Mouse (Mus musculus): ENCODE results near the gene Tbx10.
"Not testable (repeated sequence)": the region's sequence is repeated elsewhere in the genome, so short reads cannot be mapped to it uniquely, and the experiment has no call there.

The Tbx10 gene

DNA sequence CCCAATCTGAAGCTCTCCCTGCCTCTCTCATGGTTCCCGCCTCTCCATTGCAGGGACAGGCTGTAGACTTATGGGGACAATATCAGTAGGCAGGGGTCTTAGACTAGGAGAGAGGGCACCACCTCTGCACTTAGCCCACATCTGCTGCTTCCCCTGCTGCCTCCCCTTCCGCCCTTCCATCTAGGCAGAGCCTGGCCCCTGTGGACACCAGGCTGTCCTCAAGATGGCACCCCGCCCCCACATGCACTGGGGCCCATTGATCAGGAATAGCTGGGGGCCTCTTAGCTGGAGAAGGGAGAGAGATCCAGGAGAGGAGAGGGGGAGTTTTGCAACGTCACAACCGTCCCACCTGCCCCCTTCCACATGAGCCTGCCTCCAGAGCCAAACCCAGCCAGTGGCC is at the start of gene Tbx10:
TSS of gene Tbx10 (plus strand) at position 337 of the 400 bp plus-strand sequence.
- DNase-seq, result no peak

- DNase-seq, result no peak
Measured at GRCm38 (mm10) chr19:3942986-3943735, 49.4 kb upstream of the Tbx10 start.

GRCm38 (mm10) chr19:3945872-3946564 is 46.5 kb upstream of the Tbx10 start:
- no peak for DNase-seq

DNA sequence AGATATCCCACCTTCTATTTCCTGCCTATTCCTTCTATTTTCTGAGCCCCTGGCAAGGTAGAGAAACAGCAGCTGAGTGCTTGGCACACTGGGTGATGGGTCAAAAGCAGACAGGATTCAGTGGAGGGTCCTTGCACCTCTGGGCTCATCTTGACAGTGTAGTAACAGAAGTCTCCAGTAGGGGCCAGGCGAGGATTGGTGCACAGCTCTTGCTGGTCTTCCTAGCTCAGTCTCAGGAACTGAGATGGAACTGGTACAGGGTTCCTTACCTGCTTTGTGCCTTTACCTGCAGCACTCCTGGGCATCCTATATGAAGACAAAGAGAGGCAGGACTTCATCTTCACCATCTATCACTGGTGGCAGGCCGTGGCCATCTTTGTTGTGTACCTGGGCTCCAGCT is 45.8 kb upstream of the Tbx10 start:
- peak; percentile 80 for DNase-seq

DNA sequence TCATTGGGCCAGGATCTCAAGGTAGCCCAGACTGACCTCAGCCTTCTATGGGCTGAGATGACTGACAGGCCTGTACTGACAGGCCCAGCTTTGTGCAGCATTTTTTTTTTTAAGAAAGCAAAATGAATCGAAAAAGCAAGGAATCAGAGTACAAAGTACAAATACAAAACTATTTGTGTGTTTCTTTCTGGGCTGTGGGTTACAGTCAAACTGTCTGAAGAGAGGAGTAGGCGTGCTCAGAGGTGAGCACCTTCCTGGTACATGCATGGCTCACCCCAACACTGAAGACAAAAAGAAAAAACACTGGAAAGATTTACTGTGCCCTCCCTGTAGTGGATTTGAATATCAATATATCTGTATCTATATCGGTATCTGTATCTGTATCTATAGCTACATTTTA is 44.7 kb upstream of the Tbx10 start:
- no peak for DNase-seq

DNA sequence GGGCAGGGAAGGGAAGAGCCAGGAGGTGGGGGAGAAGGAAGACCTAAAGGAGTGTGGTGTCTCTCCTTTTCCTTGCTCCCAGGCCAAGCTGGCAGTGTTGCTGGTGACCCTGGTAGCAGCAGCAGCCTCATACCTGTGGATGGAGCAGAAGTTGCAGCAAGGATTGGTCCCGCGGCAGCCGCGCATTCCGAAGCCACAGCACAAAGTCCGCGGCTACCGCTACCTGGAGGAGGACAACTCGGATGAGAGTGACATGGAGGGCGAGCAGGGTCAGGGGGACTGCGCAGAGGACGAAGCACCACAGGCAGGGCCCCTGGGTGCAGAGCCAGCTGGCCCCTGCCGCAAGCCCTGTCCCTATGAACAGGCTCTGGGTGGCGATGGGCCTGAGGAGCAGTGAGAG is 44.0 kb upstream of the Tbx10 start:
- DNase-seq, result no peak

GRCm38 (mm10) chr19:3950331-3950730 is 42.2 kb upstream of the Tbx10 start:
- no peak for DNase-seq

GRCm38 (mm10) chr19:3951461-3951860 is 41.1 kb upstream of the Tbx10 start:
- no peak for DNase-seq

GRCm38 (mm10) chr19:3952099-3952498 is 40.5 kb upstream of the Tbx10 start:
- no peak for DNase-seq

DNA sequence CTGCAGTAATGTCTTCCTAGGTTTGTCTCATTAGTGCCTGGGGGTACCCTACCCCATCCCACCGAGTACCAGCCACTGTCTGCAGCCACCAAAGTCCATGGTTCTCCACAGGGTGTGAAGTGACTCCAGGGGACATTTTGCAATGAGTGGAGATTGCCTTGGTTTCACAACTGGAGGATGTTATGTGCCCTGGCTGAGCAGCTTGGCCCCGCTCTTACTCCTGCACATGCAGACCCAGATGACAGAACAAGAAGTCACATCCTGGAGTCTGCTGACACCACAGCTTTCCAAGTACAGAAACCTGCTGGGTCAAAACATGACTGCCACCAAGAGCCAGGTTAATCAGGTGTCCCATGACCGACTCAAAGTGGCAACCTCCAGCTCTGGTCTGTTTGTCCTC is 37.5 kb upstream of the Tbx10 start:
- no peak for DNase-seq

DNA sequence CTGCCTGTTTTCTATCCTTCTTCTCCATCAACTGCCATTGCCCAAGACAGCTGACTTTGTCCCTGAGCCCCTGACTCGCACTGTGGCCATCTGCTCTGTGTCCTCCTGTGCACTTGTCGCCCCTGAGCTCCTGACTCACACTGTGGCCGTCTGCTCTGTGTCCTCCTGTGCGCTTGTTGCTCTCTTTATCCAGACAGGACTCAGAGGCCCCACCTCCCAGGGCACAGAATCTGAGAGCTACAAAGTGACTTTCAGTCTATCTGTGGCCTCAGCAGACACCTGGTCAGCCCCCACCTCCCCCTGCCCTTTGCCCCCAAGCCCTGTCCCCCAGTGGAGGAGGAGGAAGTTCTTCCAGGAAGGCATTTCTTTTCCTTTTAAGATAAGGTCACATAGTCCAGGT is 36.7 kb upstream of the Tbx10 start:
- peak; percentile 18 for DNase-seq

DNA sequence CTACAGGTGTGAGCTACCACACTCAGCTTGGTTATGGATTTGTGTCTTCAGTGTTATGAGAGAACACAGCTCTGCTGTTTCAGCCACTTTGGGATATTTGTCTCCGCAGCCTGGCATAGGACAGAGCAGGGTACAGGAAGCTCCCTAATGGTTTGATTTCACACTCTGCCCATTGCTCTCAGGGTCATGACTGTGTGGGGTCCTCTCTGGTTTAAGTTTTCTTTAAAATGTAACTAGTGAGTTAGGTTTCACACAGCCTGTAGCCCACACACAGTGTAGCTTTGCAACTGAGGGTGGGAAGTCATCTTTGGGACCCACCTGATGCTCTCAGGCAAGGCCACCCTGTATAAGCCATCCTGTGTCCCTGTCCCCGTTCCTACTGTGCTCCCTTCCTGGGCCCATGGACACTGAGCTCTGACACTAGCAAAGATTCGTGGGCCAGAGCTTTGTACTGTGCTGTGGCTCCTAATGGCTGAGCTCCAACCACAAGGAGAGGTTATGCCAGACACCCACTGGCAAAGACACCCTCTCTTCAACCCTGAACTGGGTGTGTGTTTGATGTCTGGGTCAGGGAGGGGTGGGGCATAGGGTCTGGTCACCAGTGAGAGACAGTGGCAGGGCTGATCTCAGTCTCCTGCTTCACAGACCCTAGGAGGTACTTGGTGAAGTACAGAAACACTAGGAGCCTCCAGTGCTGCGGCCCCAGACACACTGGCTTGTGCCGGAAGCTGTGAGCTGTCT is 35.1 kb upstream of the Tbx10 start:
- DNase-seq, result not testable (repeated sequence)

DNA sequence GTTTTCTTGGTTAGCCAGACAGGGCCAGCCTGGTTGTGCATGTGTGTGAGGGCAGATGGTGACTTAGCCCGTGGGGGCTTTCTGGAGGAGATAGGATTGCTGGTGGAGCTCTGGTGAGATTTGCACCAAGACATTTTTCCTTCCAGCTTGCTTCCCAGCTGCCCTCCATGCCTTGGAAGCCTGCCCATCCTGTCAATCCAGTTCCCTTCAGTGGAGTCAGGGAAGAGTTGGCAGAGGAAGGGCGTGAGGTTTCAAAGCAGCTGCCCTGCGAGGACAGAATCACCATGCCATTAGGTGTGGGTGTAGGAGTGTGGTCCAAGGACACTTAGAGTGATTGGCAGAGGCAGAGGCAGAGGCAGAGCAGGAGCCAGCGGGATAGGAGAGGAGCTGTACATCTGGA is 34.1 kb upstream of the Tbx10 start, which contains the start of gene Aldh3b3:
TSS of gene Aldh3b3 (plus strand) at position 176 of the 400 bp plus-strand sequence.
- no peak for DNase-seq

DNA sequence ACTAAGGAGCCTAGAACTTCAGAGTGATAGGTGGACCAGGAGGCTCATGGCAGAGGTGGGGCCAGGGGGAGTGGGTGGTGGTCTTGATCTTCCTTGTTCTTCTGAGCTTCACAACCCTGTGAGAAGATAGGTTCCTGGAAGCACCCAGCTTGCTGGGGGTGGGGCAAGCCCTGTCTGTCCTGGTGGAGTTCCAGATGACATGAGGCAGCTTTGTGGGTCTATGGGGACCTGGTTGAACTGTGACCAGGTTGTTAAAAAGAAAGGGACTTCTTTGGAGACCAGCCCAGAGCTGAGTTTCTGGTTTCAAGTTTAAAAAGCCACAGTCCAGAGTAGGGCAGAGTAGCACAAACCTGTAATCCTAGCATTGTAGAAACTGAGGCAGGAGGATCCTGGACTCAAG is 33.5 kb upstream of the Tbx10 start:
- DNase-seq, result no peak

DNA sequence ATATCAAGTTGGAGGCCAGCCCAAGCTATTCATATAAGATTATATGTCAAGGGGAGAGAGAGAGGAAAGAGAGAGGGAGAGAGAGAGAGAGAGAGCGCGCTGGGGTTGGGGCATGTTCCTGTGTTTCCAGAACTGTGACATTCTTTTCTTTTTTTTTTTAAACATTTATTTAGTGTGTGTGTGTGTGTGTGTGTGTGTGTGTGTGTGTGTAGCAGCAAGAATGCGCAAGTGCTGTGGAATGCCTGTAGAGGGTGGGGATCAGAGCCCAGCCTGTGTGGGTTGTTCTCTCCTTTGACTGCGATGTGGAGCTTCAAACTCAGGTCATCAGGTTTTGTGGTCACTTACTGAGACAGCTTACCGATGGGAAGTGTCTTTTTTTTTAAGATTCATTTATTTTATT is 32.3 kb upstream of the Tbx10 start:
- DNase-seq, result no peak

- not testable (repeated sequence) for DNase-seq
Measured at GRCm38 (mm10) chr19:3961805-3962204, 30.7 kb upstream of the Tbx10 start.

GRCm38 (mm10) chr19:3962469-3962868 is 30.1 kb upstream of the Tbx10 start:
- DNase-seq, result peak; percentile 46

DNA sequence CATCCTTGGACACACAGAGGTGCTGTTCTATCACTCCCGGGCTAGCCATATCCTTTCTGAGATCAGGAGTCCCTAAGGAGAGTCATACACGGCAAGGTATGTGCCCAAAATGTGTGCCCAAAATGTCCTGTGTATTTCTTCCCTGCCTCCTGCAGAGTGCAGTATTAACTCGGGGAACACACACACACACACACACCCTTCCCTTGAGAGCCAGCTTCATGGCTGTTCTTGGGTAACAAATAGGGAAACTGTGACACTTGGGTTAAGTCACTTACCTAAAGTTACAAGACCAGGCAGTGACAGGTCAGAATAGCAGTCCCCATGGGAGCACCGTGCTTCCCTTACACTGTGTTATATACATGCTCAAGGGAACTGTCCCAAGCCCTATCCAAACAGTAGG is 28.5 kb upstream of the Tbx10 start:
- no peak for DNase-seq

DNA sequence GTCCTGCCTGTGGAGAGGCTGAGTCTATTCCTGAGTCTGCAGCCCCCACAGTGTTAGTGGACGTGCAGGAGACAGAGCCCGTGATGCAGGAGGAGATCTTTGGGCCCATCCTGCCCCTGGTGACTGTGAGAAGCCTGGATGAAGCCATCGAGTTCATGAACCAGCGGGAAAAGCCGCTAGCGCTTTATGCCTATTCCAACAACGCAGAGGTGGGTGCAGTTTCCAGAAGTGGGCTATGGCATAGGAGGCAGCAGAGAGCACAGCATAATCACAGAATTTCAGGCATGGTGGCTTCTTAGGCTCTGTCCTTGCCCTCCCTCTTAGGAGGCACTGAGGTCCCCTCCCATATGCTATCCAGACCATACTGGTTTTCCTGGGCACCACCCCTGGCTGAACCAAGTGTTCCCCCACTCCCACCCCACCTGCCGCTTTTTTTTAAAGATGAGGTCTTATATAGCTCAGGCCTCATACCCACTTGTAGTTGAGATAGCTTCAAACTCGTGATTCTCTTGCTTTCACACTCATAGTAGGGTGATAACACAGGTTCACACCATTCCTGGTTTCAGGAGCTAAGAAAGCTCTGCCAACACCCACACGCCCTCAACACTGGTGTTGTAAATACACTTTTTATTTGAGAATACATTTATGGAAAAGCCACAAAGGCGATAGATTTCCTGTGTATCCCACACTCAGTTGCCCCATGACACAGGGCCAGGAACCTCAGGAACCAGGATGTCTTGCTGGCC is 26.0 kb upstream of the Tbx10 start:
- peak; percentile 53 for DNase-seq

GRCm38 (mm10) chr19:3967258-3967657 is 25.3 kb upstream of the Tbx10 start:
- no peak for DNase-seq

DNA sequence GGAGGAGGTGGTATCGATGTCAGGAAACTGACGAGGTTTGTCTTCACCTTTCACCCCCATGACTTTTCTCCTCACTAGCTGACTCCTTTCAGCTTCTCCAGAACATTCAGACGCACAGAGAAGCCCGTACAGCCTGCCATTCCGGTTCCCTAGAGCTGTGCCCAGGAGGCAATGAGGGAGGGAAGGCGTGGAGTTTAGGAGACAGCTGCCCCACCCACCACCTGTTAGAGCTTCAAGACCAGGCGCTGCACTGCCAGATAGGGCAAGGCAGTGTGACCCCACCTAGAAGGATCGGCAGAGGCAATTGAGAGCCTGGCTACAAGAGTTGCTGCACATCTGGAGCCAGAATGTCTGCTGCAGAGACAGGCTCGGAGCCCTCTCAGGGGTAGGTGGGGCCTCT is 20.3 kb upstream of the Tbx10 start, which contains the start of gene Aldh3b2:
TSS of gene Aldh3b2 (plus strand) at position 100 of the 400 bp plus-strand sequence.
- no peak for DNase-seq

DNA sequence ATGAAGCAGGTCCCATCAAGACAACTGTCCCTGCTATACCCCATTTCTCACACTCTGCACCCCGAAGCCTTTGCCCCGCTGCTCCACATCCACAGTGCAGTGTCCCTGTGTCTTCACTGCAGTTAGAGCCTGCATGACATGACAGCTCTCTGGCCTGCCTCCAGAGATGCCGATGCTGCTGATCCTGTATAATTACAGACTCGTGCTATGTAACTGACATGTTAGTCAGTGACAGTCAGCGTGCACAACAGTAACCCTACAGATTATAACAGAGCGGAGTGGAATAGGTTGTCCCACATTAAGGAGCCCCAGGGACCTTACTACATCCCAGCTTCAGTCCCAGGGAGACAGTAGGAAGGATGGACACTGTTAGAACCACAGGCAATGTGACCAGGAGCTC is 17.9 kb upstream of the Tbx10 start:
- not testable (repeated sequence) for DNase-seq

DNA sequence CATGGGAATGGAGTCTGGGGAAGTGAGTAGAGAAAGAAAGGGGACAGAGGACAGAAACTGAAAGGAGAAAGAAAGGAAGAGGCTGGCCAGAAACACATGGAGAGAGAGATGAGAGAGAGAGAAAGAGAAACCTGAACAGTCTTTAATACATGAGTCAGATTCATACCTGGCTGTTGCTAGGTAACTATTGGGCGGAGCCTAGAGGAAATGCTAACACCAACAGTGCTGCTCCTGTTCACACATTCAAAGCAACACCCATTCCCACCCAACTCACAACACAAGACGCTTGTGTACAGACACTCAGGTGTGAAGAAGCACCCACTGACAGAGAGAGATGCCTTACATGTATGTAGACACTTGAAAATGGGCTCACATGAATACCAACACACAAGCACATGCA is 16.7 kb upstream of the Tbx10 start:
- no peak for DNase-seq

Data from retina, postnatal 1 day (tissue).